Mouse (Mus musculus) regulatory T cell (primary cell): ENCODE measurements around the gene Dzip1.

ENCODE experiments used
- in situ Hi-C: fragments of 300-600 bp; cut with MboI, MseI; formaldehyde crosslinking; loops from one replicate; pipeline ENCODE4 v1.15.1; 2025; ENCODE audit warnings: high pct_unique_total_duplicates

The Dzip1 gene

GRCm38 (mm10) chr14:118924673-118925615, at the start of gene Dzip1:
Gene Dzip1, minus strand, starts transcription at chr14:118925460.
- in situ Hi-C loops = no loop called here

- in situ Hi-C loops = no loop called here
Observed at GRCm38 (mm10) chr14:118972268-118972667, 47.0 kb upstream of the Dzip1 start.

GRCm38 (mm10) chr14:118967646-118968045, 42.4 kb upstream of the Dzip1 start:
- in situ Hi-C loops = no loop called here

- in situ Hi-C loops = no loop called here
Observed at GRCm38 (mm10) chr14:118965356-118966000, 40.2 kb upstream of the Dzip1 start.

- in situ Hi-C loops = no loop called here
Observed at GRCm38 (mm10) chr14:118958010-118958409, 32.8 kb upstream of the Dzip1 start.

- in situ Hi-C loops = no loop called here
Observed at GRCm38 (mm10) chr14:118951912-118952583, 26.8 kb upstream of the Dzip1 start.

GRCm38 (mm10) chr14:118948841-118949240, 23.6 kb upstream of the Dzip1 start:
- in situ Hi-C loops = loop anchor here (5.0 kb wide), 1 partner anchor 33 kb away; no protein-coding TSS in a partner anchor

GRCm38 (mm10) chr14:118944702-118945101, 19.4 kb upstream of the Dzip1 start:
- in situ Hi-C loops = loop anchor here (5.0 kb wide), 1 partner anchor 38 kb away; no protein-coding TSS in a partner anchor

- in situ Hi-C loops = no loop called here
Observed at GRCm38 (mm10) chr14:118942076-118942475, 16.8 kb upstream of the Dzip1 start.

GRCm38 (mm10) chr14:118940796-118941495, 15.7 kb upstream of the Dzip1 start:
- in situ Hi-C loops = no loop called here

- in situ Hi-C loops = no loop called here
Observed at GRCm38 (mm10) chr14:118938551-118938950, 13.3 kb upstream of the Dzip1 start.

- in situ Hi-C loops = no loop called here
Observed at GRCm38 (mm10) chr14:118937533-118938492, 12.6 kb upstream of the Dzip1 start, which contains the start of gene Dnajc3. Gene Dnajc3, plus strand, starts transcription at chr14:118937976.

- in situ Hi-C loops = no loop called here
Observed at GRCm38 (mm10) chr14:118936952-118937351, 11.7 kb upstream of the Dzip1 start.

- in situ Hi-C loops = no loop called here
Observed at GRCm38 (mm10) chr14:118936236-118936635, 11.0 kb upstream of the Dzip1 start.

- in situ Hi-C loops = loop anchor here (5.0 kb wide), 1 partner anchor 257 kb away; no protein-coding TSS in a partner anchor
Observed at GRCm38 (mm10) chr14:118934686-118935085, 9.4 kb upstream of the Dzip1 start.

GRCm38 (mm10) chr14:118932956-118933355, 7.7 kb upstream of the Dzip1 start:
- in situ Hi-C loops = loop anchor here (5.0 kb wide), 1 partner anchor 256 kb away; no protein-coding TSS in a partner anchor

GRCm38 (mm10) chr14:118931181-118931580, 5.9 kb upstream of the Dzip1 start:
- in situ Hi-C loops = loop anchor here (5.0 kb wide), 1 partner anchor 254 kb away; no protein-coding TSS in a partner anchor

GRCm38 (mm10) chr14:118930777-118931176, 5.5 kb upstream of the Dzip1 start:
- in situ Hi-C loops = loop anchor here (5.0 kb wide), 1 partner anchor 253 kb away; no protein-coding TSS in a partner anchor

- in situ Hi-C loops = loop anchor here (5.0 kb wide), 1 partner anchor 252 kb away; no protein-coding TSS in a partner anchor
Observed at GRCm38 (mm10) chr14:118929779-118930178, 4.5 kb upstream of the Dzip1 start.

- in situ Hi-C loops = no loop called here
Observed at GRCm38 (mm10) chr14:118928565-118928964, 3.3 kb upstream of the Dzip1 start.
